Mouse (Mus musculus): ENCODE measurements around the gene Lrrfip2. TPM values are rescaled to one million over a fixed set of nuclear protein-coding genes. Genes with fewer than 3 reads are reported as not detected.

The Lrrfip2 gene
- polyA plus RNA-seq, 1 experiment from 2014 or later: 35.9 TPM

- Histone ChIP-seq H3K9ac (peak overlapping the region; percentile 97), H3K4me2 (peak overlapping the region; percentile 62), H3K27me3 (no peaks in the 10 kb centered on the region), H3K9me3 (replicated peaks) (no peaks in the 10 kb centered on the region), H3K36me3 (peaks cover 30% of the 10 kb centered on the region), H3K27ac (no peak overlapping the region), H3K4me3 (replicated peaks) (peak overlapping the region; percentile 90), H3K4me1 (peaks cover 41% of the 10 kb centered on the region)
- WGBS: 61% methylated on average over 15 of the region's 15 CpGs
- ATAC-seq (replicated peaks; ENCODE audit: low FRiP score): no peak
These were observed 155.8 kb downstream of the Lrrfip2 start for GRCm38 (mm10) chr9:111272996-111273785.

- Histone ChIP-seq H3K27ac (no peak overlapping the region), H3K9ac (no peak overlapping the region), H3K9me3 (replicated peaks) (no peaks in the 10 kb centered on the region), H3K27me3 (no peaks in the 10 kb centered on the region), H3K4me2 (peak overlapping the region; percentile 62), H3K4me1 (peaks cover 41% of the 10 kb centered on the region), H3K4me3 (replicated peaks) (peak overlapping the region; percentile 90; the same call in 1 of the 2 replicates), H3K36me3 (peaks cover 38% of the 10 kb centered on the region)
- ATAC-seq (replicated peaks; ENCODE audit: low FRiP score): no peak
- 78% methylated on average over 1 of the region's 1 CpGs for WGBS
These were observed 156.6 kb downstream of the Lrrfip2 start for GRCm38 (mm10) chr9:111273958-111274357.

- ATAC-seq (replicated peaks; ENCODE audit: low FRiP score): no peak
- Histone ChIP-seq H3K4me3 (replicated peaks) (peak overlapping the region; percentile 6), H3K9me3 (replicated peaks) (no peaks in the 10 kb centered on the region), H3K4me1 (peaks cover 38% of the 10 kb centered on the region), H3K27ac (no peak overlapping the region), H3K9ac (no peak overlapping the region), H3K36me3 (peaks cover 47% of the 10 kb centered on the region), H3K4me2 (peak overlapping the region; percentile 62), H3K27me3 (no peaks in the 10 kb centered on the region)
- 17% methylated on average over 1 of the region's 1 CpGs for WGBS
These were observed 157.8 kb downstream of the Lrrfip2 start for GRCm38 (mm10) chr9:111275156-111275555.

Other genes starting within 250 kb of the Lrrfip2 start
- 4.1 and 5.3 TPM in 2 replicates for gene Als2cl, start 237.7 kb upstream of the Lrrfip2 start, polyA plus RNA-seq (2015; fragmentation: Nextera tagmentation; extraction: Ambion mirVana)
- gene Tmie, start 237.5 kb upstream of the Lrrfip2 start, polyA plus RNA-seq (2015; fragmentation: Nextera tagmentation; extraction: Ambion mirVana): 1.3 and 1.8 TPM in 2 replicates
- gene Fam240a, start 200.7 kb upstream of the Lrrfip2 start, polyA plus RNA-seq (2015; fragmentation: Nextera tagmentation; extraction: Ambion mirVana): not detected in 2 replicates
- not detected in 2 replicates for gene Tdgf1, start 171.4 kb upstream of the Lrrfip2 start, polyA plus RNA-seq (2015; fragmentation: Nextera tagmentation; extraction: Ambion mirVana)
- gene Lrrc2, start 166.0 kb upstream of the Lrrfip2 start, polyA plus RNA-seq (2015; fragmentation: Nextera tagmentation; extraction: Ambion mirVana): 0.21 and 0.30 TPM in 2 replicates
- 0.86 and 1.0 TPM in 2 replicates for gene Rtp3, start 127.0 kb upstream of the Lrrfip2 start, polyA plus RNA-seq (2015; fragmentation: Nextera tagmentation; extraction: Ambion mirVana)
- gene Ltf, start 98.3 kb upstream of the Lrrfip2 start, polyA plus RNA-seq (2015; fragmentation: Nextera tagmentation; extraction: Ambion mirVana): 2.7 and 3.7 TPM in 2 replicates
- 1.3 TPM in 2 replicates for gene Ccrl2, start 60.1 kb upstream of the Lrrfip2 start, polyA plus RNA-seq (2015; fragmentation: Nextera tagmentation; extraction: Ambion mirVana)
- 38.8 and 40.2 TPM in 2 replicates for gene Mlh1, start 154.2 kb downstream of the Lrrfip2 start, polyA plus RNA-seq (2015; fragmentation: Nextera tagmentation; extraction: Ambion mirVana)
- 25.9 and 27.0 TPM in 2 replicates for gene Epm2aip1, start 154.3 kb downstream of the Lrrfip2 start, polyA plus RNA-seq (2015; fragmentation: Nextera tagmentation; extraction: Ambion mirVana)
- gene Trank1, start 194.1 kb downstream of the Lrrfip2 start, polyA plus RNA-seq (2015; fragmentation: Nextera tagmentation; extraction: Ambion mirVana): 0.44 and 0.75 TPM in 2 replicates